Mouse (Mus musculus) cerebellum, postnatal 25 days (tissue): Measurements from ENCODE around the gene Fxyd7.

Experiments used
- DNase-seq, 2 experiments: peaks; one replicate each; pipeline ENCODE4 v3.0.0; 2021; ENCODE audit warnings: mixed read lengths in 2 of 2

Fxyd7 gene

GRCm38 (mm10) chr7:31051321-31052021 is at the start of gene Fxyd7:
Gene Fxyd7, minus strand, starts transcription at chr7:31051467.
- DNase-seq: peak; percentile 72 to 76

DNA sequence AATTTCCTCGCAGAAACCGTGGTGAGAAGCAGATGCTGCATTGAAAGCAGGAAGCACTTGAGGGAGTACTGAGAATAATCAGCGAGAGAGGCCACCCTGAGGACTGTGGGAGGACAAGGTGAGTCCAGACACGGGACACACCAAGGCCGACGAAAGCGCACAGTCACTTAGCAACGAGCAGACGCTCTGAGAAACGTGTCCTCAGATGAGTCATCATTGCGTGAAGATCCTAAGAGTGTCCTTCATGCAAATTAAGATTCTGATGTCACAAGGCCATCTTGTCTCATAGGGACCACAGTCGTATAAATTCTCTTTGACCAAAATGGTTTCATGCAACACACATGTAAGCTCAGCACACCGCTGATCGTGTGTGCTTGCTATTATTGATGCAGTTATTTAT is 49.5 kb upstream of the Fxyd7 start:
- DNase-seq: no peak

GRCm38 (mm10) chr7:31099612-31099982 is 48.3 kb upstream of the Fxyd7 start:
- DNase-seq: no peak

GRCm38 (mm10) chr7:31098697-31099611 is 47.7 kb upstream of the Fxyd7 start:
- DNase-seq: peak in 1 of 2 experiments; percentile 53

GRCm38 (mm10) chr7:31097583-31098248 is 46.4 kb upstream of the Fxyd7 start:
- peak; percentile 91 to 95 for DNase-seq

DNA sequence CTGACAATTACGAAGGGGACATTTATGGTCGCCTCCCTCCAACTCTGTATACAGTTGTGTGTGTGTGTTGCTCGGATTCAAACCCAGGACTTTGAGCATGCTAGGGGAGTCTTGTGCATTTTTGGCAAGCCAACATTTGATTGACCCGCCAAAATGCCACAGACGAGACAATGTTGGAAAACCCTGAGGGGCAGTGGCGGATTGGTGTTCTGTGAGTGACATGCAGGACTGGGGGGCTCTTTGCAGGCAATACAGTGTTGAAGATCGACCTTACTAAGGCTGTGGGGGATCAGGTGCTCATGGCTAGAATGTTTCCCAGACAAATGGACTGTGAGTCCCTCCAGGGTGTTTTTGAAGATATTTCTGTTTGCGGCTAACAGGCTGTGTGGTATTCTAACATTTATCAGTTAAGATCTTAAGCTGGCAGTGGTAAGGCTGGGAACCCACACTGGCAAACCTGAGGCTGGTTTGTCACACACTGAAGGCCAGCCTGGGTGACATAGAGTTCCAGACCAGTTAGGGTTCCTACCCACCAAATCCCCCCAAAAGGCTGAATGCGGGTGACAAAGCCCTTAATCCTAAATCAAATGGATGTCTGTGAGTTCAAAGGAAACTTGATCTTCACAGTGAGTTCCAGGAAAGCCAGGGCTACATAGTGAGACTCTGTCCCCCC is 45.8 kb upstream of the Fxyd7 start:
- no peak for DNase-seq

- DNase-seq: peak; percentile 50 to 71
Measured at GRCm38 (mm10) chr7:31094774-31095501, 43.7 kb upstream of the Fxyd7 start.

GRCm38 (mm10) chr7:31089721-31090120 is 38.5 kb upstream of the Fxyd7 start:
- no peak for DNase-seq

DNA sequence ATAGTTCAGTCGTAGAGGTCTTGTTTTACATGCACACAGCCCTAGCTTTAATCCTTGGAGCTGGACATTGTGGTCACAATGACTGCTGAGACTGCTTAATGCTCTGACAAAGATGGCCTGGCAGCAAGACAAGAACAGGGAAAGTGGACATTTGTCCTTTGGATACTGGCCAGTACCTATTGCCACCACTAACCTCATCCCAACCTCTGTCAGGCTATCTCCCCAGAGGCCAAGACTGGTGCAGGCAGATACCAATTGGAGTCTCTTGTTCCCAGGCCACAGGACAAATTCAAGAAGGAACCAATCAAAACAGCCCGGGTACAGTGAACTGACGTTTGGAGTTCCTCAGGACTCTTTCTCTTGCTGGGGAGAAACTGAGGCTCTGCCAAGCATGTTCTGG is 36.9 kb upstream of the Fxyd7 start:
- no peak for DNase-seq

DNA sequence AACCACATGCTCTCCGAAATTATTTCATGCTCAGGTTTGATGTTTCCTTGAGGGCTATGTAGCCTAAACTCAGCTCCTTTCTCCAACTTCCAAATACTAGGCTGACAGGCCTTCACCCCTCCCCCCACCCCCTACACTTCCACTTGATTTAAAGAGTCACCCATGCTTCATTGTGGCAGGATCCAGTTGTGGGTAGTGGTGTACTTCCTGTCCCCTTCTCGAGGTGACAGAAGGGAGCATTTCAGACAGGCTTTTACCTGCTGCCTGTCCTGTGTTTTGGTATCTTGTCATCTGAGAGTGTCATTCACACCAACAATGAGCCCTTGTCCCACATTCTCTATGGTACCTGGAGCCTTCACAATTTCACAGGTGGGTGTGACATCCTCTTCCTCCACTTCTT is 36.0 kb upstream of the Fxyd7 start:
- DNase-seq: no peak

- no peak for DNase-seq
Measured at GRCm38 (mm10) chr7:31086175-31086755, 35.0 kb upstream of the Fxyd7 start.

- DNase-seq: no peak
Measured at GRCm38 (mm10) chr7:31085171-31085570, 33.9 kb upstream of the Fxyd7 start.

GRCm38 (mm10) chr7:31084140-31084539 is 32.9 kb upstream of the Fxyd7 start:
- DNase-seq: no peak

DNA sequence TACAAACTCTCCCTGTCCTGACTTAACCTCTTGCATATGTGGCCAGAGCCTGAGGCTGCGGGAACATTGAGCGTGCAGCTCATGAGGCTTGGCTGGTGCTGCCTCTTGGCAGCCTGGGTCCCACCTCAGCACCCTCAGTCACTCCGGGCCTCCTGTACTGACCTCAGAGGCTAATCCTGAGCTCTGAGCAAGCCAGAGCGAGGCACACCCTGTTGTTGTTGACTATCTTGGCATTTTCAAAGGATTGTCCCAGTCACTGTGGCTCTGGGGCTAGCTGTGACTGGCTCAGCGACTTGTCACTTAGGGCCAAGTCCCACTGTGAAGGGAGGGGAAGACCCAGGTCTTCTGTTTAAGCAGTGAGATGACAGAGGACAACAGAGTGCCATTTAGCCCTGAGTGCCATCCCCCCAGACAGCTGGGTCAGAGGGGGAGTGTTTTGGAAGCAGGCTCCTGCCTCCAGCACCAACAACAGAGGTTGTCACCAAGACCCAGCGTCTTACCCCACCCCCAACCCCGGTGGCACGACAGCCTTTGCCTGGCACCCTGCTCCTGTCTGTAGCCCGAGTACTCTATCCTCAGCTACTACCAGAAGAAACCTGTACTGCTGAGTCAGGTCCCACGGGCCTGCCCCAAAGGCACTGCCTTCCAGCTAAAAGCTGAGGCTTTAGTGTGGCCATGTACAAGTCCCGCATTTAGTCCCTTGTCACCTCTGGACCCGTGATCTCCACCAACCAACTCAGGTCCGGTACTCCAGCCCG is 31.7 kb upstream of the Fxyd7 start:
- peak; percentile 73 to 75 for DNase-seq

DNA sequence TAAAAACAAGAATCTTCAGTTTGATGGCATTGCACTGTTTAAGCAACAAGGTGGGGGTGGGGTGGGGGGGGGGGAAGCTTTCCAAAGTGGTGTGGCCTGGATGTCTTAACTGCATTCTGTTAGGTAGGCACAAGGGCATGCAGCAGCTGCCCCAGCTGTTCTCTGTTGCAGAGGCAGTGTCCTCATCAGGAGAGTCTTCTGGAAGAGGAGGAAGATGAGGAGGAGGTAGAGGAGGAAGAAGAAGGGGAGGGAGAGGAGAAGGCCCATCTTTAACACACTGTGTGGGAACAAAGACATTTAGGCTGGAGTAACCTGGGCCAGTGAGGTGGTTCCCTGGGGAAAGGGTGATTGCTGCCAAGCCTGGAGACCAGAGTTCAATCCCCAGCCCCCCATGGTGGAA is 30.8 kb upstream of the Fxyd7 start:
- DNase-seq: no peak

- DNase-seq: peak; percentile 52 to 53
Measured at GRCm38 (mm10) chr7:31081106-31081505, 29.8 kb upstream of the Fxyd7 start.

GRCm38 (mm10) chr7:31080611-31081010 is 29.3 kb upstream of the Fxyd7 start:
- no peak for DNase-seq

DNA sequence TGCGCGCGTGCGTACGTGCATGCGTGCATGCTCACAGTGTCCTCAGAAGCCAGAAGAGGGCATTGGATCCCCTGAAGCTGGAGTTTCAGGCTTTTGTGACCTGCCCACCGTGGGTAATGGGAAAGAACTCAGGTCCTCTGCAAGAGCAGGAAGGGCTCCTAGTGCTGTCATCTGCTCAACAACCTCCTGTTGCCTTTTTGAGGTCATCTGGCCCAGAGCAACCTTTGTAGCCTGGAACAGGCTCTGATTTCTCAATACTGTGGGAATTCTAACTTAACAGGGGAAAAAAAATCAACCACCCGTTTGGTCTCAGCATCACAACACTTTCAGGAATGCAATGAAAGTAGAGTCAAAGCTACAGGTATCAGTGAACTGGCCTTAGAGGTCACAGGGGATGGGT is 28.4 kb upstream of the Fxyd7 start:
- DNase-seq: no peak

GRCm38 (mm10) chr7:31077885-31078445 is 26.7 kb upstream of the Fxyd7 start:
- peak; percentile 57 to 59 for DNase-seq

GRCm38 (mm10) chr7:31077470-31077869 is 26.2 kb upstream of the Fxyd7 start:
- DNase-seq: no peak

DNA sequence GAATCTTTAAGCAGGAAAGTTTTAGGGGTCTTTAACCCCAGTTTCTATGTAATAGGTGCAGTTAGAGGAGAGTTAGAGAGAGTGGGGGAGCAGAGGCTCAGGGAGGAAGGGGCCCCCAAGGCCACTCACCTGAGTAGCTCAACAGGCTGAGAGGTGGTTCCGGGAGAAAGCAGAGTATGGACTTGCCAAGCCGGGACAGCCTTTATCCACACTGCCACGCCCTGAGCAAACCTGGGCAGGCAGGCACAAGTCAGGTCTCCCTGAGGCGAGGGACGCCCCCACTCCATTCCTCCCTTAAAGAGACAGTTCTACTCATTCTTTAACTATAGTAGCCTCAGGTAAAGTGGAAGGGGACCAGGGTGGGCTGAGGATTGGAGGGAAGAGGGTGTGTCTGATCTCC is 25.2 kb upstream of the Fxyd7 start, which contains the start of gene Fxyd3:
Gene Fxyd3 (minus strand): TSS at position 213 of the 400 bp plus-strand sequence.
- no peak for DNase-seq
